Mouse (Mus musculus): ENCODE measurements at regions not wholly inside any gene's neighbourhood (a gene's known extent, or its start where the extent isn't known, plus 50 kb on each side); places are given as distances from the start of the nearest gene placed in this dataset.

DNA sequence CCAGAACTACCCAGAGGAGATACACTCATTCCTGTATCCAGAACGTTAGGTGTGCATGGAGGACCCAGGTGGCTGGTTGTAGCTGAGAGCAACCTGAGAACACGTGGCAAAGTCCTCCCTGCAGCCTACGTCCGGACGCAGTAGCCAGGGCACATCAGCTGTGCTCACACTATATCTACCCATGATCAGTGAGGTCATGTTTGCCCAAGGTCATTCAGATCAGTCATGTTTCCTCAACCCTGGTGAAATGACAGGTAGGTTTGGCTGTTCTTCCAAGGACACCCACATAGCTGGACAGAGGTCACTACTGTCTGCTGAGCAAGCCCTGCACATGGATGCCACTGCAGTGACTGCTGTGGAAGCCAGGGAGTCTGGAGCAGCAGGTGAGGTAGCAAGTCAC lies 109.8 kb upstream of the Irf2bp2 start:
- H3K27ac ChIP-seq = peak overlapping the region; percentile 9; the same call in 1 of the 2 replicates
- peak; percentile 37 for ATAC-seq (ENCODE audit: low read depth)
- 66% methylated on average over 5 of the region's 5 CpGs for WGBS (ENCODE audit: insufficient replicate concordance)

GRCm38 (mm10) chr8:126702294-126702693 lies 108.5 kb upstream of the Irf2bp2 start:
- Histone ChIP-seq H3K9ac (no peak overlapping the region), H3K9me3 (replicated peaks) (no peaks in the 10 kb centered on the region), H3K27ac (peak overlapping the region; percentile 19; the same call in 1 of the 2 replicates), H3K4me1 (replicated peaks) (peaks cover 28% of the 10 kb centered on the region), H3K4me3 (replicated peaks) (no peak overlapping the region), H3K36me3 (no peaks in the 10 kb centered on the region), H3K27me3 (no peaks in the 10 kb centered on the region), H3K4me2 (no peak overlapping the region)
- DNase-seq (no peak), ATAC-seq (ENCODE audit: low read depth) (no peak)
- WGBS (ENCODE audit: insufficient replicate concordance) = 59% methylated on average over 6 of the region's 6 CpGs

More for the DNA sequence above, 109.8 kb upstream of the Irf2bp2 start:
- Histone ChIP-seq H3K9ac (no peak overlapping the region), H3K27me3 (no peaks in the 10 kb centered on the region), H3K36me3 (no peaks in the 10 kb centered on the region), H3K4me3 (replicated peaks) (no peak overlapping the region), H3K4me1 (replicated peaks) (peaks cover 28% of the 10 kb centered on the region), H3K9me3 (replicated peaks) (no peaks in the 10 kb centered on the region), H3K4me2 (no peak overlapping the region)
- DNase-seq = no peak

GRCm38 (mm10) chr8:126699389-126699775 lies 105.6 kb upstream of the Irf2bp2 start:
- no peak for DNase-seq
- ATAC-seq (ENCODE audit: low read depth) = no peak
- 34% methylated on average over 6 of the region's 6 CpGs for WGBS (ENCODE audit: insufficient replicate concordance)
- peaks cover 28% of the 10 kb centered on the region for H3K4me1 ChIP-seq (replicated peaks)
- H3K4me2 ChIP-seq = no peak overlapping the region
- no peak overlapping the region for H3K4me3 ChIP-seq (replicated peaks)
- H3K27ac ChIP-seq = no peak overlapping the region
- H3K9ac ChIP-seq = no peak overlapping the region
- no peaks in the 10 kb centered on the region for H3K36me3 ChIP-seq
- H3K9me3 ChIP-seq (replicated peaks) = no peaks in the 10 kb centered on the region
- no peaks in the 10 kb centered on the region for H3K27me3 ChIP-seq

GRCm38 (mm10) chr8:126698601-126699388 lies 105.0 kb upstream of the Irf2bp2 start:
- Histone ChIP-seq H3K27me3 (no peaks in the 10 kb centered on the region), H3K36me3 (no peaks in the 10 kb centered on the region), H3K9ac (no peak overlapping the region), H3K4me3 (replicated peaks) (no peak overlapping the region), H3K9me3 (replicated peaks) (no peaks in the 10 kb centered on the region), H3K4me1 (replicated peaks) (peaks cover 25% of the 10 kb centered on the region), H3K27ac (no peak overlapping the region), H3K4me2 (no peak overlapping the region)
- ATAC-seq (ENCODE audit: low read depth) (no peak), DNase-seq (no peak)
- WGBS (ENCODE audit: insufficient replicate concordance) = 54% methylated on average over 7 of the region's 7 CpGs

DNA sequence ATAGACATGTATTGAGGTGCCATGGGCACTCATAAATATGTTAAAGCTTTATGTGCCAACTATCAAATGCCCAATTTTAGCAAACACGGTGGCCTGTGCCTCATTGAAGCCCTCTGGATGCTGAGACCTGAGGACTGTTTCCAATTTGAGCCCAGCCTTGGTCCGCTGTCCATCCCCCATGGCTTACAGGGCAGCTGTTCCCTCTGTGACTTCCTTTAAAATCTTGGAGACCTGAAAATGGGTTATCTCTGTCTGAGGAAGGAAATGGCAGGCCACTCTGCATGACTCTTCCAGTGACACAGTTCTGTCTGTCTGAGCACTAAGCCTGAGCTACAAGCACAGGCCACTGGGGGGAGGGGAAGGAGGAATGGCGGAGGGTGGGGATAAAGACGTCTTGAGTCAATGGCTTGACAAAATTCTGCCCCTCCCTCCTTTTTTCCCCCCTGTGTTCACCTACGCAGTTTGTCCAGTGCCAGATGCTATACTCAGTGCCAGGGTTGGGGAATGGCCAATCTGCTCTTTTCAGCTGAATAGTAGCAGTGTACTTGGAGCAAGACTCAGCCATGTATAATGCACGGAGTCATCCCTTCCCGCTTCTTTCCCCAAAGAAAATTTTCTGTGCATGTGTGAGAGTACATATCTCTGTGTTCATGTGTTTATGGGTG lies 102.7 kb upstream of the Irf2bp2 start:
- Histone ChIP-seq H3K4me1 (replicated peaks) (peaks cover 23% of the 10 kb centered on the region), H3K27ac (no peak overlapping the region), H3K9me3 (replicated peaks) (no peaks in the 10 kb centered on the region), H3K4me2 (no peak overlapping the region), H3K4me3 (replicated peaks) (no peak overlapping the region), H3K9ac (no peak overlapping the region), H3K36me3 (no peaks in the 10 kb centered on the region), H3K27me3 (no peaks in the 10 kb centered on the region)
- 47% methylated on average over 7 of the region's 7 CpGs for WGBS (ENCODE audit: insufficient replicate concordance)
- ATAC-seq (ENCODE audit: low read depth) (no peak), DNase-seq (no peak)

DNA sequence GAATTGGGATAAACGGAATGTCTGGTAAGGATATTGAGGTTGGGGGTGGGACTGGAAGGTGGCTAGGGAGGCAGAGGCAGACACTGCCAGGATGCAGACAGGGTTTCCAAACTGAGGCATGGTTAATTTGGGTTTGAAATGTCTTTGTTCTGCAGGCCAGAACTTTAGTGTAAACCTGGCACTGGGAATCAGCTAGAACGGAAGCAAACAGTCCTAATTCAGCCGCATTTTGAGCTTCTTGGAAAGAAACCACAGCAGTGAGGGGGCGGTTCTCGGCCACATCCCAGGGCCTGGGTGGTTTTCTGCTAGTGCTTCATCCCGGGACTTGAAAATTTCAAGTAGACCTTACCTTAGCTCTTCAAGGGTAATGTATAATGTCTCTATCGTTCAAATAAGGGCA lies 100.6 kb upstream of the Irf2bp2 start:
- Histone ChIP-seq H3K4me2 (no peak overlapping the region), H3K9me3 (replicated peaks) (no peaks in the 10 kb centered on the region), H3K9ac (no peak overlapping the region), H3K4me3 (replicated peaks) (no peak overlapping the region), H3K4me1 (replicated peaks) (peaks cover 19% of the 10 kb centered on the region), H3K36me3 (no peaks in the 10 kb centered on the region), H3K27me3 (no peaks in the 10 kb centered on the region), H3K27ac (no peak overlapping the region)
- ATAC-seq (ENCODE audit: low read depth) (no peak), DNase-seq (no peak)
- 64% methylated on average over 7 of the region's 7 CpGs for WGBS (ENCODE audit: insufficient replicate concordance)

DNA sequence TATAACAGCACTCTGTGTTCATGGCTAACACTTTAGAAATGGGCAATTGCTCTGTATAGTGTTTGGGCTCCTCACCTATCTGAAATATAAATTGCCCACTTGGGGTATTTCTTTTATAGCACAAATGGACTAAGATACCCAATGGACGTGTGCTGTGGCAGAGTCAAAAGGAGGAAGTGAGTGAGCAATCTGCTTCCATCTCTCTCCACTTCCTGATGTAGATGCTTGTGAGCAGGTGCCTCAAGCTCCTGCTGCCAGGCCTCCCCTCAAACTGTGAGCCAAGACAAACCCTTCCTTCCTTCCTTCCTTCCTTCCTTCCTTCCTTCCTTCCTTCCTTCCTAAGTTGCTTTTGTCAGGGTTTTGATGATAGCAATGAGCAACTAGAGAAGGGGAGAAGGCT lies 99.9 kb upstream of the Irf2bp2 start:
- 33% methylated on average over 1 of the region's 1 CpGs for WGBS (ENCODE audit: insufficient replicate concordance)
- Histone ChIP-seq H3K4me3 (replicated peaks) (no peak overlapping the region), H3K4me1 (replicated peaks) (peaks cover 13% of the 10 kb centered on the region), H3K9ac (no peak overlapping the region), H3K36me3 (no peaks in the 10 kb centered on the region), H3K9me3 (replicated peaks) (no peaks in the 10 kb centered on the region), H3K4me2 (no peak overlapping the region), H3K27ac (no peak overlapping the region), H3K27me3 (no peaks in the 10 kb centered on the region)
- no peak for ATAC-seq (ENCODE audit: low read depth)
- DNase-seq = no peak

- ATAC-seq (ENCODE audit: low read depth) = no peak
- Histone ChIP-seq H3K4me3 (replicated peaks) (no peak overlapping the region), H3K4me2 (no peak overlapping the region), H3K9me3 (replicated peaks) (no peaks in the 10 kb centered on the region), H3K9ac (no peak overlapping the region), H3K36me3 (no peaks in the 10 kb centered on the region), H3K27ac (no peak overlapping the region), H3K4me1 (replicated peaks) (0 out of 2 replicates have a peak, but pooled peaks cover 12% of the 10 kb centered on the region), H3K27me3 (no peaks in the 10 kb centered on the region)
- DNase-seq = no peak
- 67% methylated on average over 3 of the region's 3 CpGs for WGBS (ENCODE audit: insufficient replicate concordance)
Measured at GRCm38 (mm10) chr8:126692711-126693110, 98.9 kb upstream of the Irf2bp2 start.

- no peak overlapping the region for H3K4me2 ChIP-seq
- no peaks in the 10 kb centered on the region for H3K27me3 ChIP-seq
- no peak overlapping the region for H3K4me3 ChIP-seq (replicated peaks)
- ATAC-seq (ENCODE audit: low read depth) (no peak), DNase-seq (no peak)
- no peaks in the 10 kb centered on the region for H3K9me3 ChIP-seq (replicated peaks)
- no peaks in the 10 kb centered on the region for H3K36me3 ChIP-seq
- no peak overlapping the region for H3K9ac ChIP-seq
- WGBS (ENCODE audit: insufficient replicate concordance) = 61% methylated on average over 3 of the region's 3 CpGs
- 0 out of 2 replicates have a peak, but pooled peaks cover 12% of the 10 kb centered on the region for H3K4me1 ChIP-seq (replicated peaks)
- H3K27ac ChIP-seq = no peak overlapping the region
Measured at GRCm38 (mm10) chr8:126692263-126692662, 98.5 kb upstream of the Irf2bp2 start.

- 71% methylated on average over 5 of the region's 5 CpGs for WGBS (ENCODE audit: insufficient replicate concordance)
Measured at GRCm38 (mm10) chr8:126688450-126688849, 94.7 kb upstream of the Irf2bp2 start.

DNA sequence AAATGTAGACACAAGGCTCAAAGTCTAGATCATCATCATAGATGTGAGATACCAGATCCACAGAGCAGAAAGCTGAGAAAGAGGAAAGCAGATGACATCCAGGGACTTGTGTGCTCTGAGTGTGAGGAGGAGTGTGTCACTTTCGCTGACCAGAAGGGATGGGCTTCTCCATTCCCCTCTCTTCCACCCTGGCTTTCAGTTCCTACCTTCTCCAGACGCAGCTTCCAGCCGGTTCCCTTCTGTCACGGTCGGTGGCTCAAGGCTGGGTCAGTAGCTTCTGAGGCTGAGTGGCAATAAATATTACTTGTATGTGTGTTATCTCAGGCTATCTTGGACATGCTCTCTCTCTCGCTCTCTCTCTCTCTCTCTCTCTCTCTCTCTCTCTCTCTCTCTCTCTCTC lies 94.2 kb upstream of the Irf2bp2 start:
- Histone ChIP-seq H3K27me3 (no peaks in the 10 kb centered on the region), H3K9me3 (replicated peaks) (no peaks in the 10 kb centered on the region), H3K9ac (no peak overlapping the region), H3K4me2 (no peak overlapping the region), H3K27ac (no peak overlapping the region), H3K4me3 (replicated peaks) (no peak overlapping the region), H3K4me1 (replicated peaks) (no peaks in the 10 kb centered on the region; the same call in 1 of the 2 replicates), H3K36me3 (no peaks in the 10 kb centered on the region)
- WGBS (ENCODE audit: insufficient replicate concordance) = 85% methylated on average over 6 of the region's 6 CpGs
- DNase-seq = no peak
- ATAC-seq (ENCODE audit: low read depth) = no peak

More at GRCm38 (mm10) chr8:126688450-126688849, 94.7 kb upstream of the Irf2bp2 start:
- Histone ChIP-seq H3K36me3 (no peaks in the 10 kb centered on the region), H3K4me3 (replicated peaks) (no peak overlapping the region), H3K4me2 (no peak overlapping the region), H3K9ac (no peak overlapping the region), H3K9me3 (replicated peaks) (no peaks in the 10 kb centered on the region), H3K27me3 (no peaks in the 10 kb centered on the region), H3K4me1 (replicated peaks) (no peaks in the 10 kb centered on the region), H3K27ac (no peak overlapping the region)
- ATAC-seq (ENCODE audit: low read depth) (no peak), DNase-seq (no peak)

Data from liver, embryonic 13.5 days (tissue).